Mouse (Mus musculus): Measurements from ENCODE around the gene Zfp296.

The Zfp296 gene

GRCm38 (mm10) chr7:19609641-19610332 lies 32.7 kb downstream of the Zfp296 start:
- DNase-seq = no peak

DNA sequence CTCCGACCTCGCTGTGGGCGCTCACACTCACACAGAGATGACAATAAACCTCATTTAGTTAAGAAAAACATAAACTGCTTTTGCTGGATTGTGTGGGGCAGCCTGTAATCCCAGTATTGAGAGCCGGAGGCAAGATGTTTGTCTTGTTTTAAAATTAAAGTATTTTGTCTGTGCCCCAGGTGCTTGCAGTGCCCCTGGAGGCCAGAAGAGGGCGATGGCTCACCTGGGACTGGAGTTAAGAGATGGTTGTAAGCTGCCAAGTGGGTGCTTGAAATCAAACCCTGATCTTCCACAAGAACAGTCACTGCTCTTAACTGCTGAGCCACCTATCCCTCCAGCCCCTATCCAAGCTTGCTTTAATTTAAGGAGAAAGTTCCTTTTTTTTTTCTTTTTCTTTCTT lies 33.9 kb downstream of the Zfp296 start:
- DNase-seq = no peak

GRCm38 (mm10) chr7:19615036-19615577 lies 38.0 kb downstream of the Zfp296 start:
- peak; percentile 47 to 63 for DNase-seq

DNA sequence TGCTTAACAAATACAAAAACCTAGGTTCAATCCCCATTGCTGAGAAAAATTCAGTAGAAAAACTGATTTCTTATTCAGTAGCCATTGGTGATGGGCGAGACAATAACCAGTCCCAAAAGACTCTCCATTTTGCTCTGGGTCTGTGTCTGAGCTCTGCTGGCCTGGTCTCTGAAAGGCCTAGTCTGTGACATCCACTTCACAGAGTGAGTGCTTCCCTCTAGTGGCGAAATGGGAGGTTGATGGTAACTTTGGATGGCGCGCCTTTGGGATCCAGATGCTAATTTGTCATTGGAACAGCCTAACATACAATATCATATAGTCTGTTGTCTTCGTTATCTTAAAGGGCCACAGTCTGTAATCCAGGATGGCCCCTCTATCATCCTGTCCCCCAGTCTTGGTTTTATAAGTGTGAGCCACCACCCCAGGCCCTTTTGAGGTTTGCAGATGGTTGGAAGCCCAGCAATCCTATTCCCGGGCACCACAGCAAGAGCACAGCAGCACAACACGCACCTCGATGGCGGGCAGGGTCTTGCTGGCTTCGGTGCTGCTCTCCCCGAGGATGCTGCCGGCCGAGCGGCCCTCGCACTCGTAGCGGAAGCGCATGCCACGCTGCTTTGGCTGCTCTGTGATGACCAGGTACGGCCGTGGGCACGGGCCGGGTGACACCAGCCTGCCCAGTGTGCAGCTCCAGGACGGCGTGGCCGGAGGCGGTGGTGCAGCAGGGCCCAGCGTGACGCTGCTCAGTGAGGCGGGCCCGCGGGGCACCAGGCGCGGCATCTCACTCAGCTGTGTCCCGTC lies 42.1 kb downstream of the Zfp296 start:
- DNase-seq = peak; percentile 30 to 60

DNA sequence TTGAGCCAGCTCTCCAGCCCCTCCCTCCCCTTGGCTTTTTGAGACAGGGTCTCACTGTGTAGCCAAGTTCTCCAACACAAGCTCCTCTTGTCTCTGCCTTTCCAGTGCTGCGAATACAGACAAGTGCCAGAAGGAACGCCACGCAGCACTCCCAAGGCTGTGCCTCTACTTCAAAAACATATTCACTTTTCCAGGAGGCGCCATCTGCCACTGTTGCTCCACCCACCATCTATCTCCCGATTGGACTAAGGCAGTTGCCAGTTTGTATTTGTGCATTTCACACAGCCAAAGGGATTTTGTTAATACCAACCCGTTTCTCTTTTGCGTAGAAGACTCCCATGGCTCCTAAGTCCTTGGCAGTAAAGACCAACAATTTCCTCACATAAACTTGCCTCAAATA lies 43.7 kb downstream of the Zfp296 start:
- no peak for DNase-seq

- DNase-seq = no peak
Measured at GRCm38 (mm10) chr7:19622241-19622640, 45.2 kb downstream of the Zfp296 start.

DNA sequence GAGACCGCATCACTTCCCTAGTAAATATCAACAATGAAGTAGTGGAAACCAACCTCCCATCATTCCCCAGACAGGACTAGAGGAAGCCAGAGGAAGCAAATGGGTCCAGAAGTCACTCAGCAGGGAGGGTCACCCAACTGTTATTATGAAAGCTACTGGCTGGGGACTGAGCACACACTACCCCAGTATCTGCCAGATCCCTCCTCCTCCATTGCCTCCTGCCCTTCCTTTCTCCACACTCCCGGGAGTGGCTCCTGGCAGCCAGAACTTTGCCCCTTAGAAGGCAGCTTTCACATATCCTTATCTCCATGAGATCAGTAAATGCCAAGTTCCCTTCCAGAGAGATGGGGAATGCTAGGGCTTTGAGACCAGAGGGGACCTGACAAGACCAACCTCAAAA lies 46.3 kb downstream of the Zfp296 start:
- DNase-seq = no peak

DNA sequence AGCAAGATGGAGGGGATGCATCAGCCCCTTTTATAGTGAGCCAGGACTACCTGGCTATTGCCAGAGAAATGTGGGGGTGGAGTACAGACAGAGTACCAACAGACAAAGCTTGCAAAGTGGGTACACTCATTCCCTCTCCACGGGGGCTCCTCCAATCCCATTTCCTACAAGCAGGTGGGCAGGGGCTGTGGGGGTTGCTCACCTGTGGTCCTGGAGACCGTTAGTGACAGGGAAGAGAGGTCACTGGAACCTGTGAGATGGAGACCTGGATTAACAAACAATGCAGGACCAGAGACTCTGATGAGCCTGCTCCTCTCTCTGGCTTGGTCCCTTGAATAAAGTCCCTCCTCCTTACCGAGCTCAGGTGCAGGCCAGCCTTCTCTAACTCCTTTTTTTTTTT lies 50.6 kb downstream of the Zfp296 start:
- DNase-seq = no peak

- no peak for DNase-seq
Measured at GRCm38 (mm10) chr7:19628192-19628535, 51.1 kb downstream of the Zfp296 start.

- DNase-seq = peak; percentile 96 to 98
Measured at GRCm38 (mm10) chr7:19628536-19629360, 51.7 kb downstream of the Zfp296 start.

DNA sequence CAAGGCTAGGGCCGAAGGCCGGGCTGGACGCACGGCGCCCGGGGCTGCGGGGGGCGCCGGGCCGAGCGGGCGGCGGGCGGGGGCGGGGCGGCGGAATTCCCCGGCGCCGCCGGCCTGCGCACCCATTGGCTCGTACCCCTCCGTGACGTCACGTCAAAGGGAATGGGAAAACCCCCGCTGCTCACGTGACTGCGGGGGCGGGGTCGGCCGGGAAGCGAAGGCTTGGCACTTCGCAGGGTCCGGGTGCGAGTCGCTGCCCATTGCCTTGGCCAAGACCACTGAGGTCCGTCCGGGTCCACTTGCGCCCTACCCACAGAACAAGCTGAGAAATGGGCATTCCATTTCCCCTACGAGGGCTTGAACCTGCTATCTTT lies 52.3 kb downstream of the Zfp296 start, which contains the start of gene Relb:
TSS of gene Relb (minus strand) at position 78 of the 374 bp plus-strand sequence.
- peak; percentile 92 to 96 for DNase-seq
